Mouse (Mus musculus) left cerebral cortex, adult 18-20 months (tissue): ENCODE data around the gene Daw1. TPM values are rescaled to one million over a fixed set of nuclear protein-coding genes. Genes with fewer than 3 reads are reported as not detected.
A peak's percentile ranks its signal among the peaks of the same experiment; 100 is the strongest.

ENCODE experiments used
- DNase-seq, 2 experiments: peaks; one replicate each; pipeline ENCODE4 v3.0.0; 2021 to 2022; ENCODE audit warnings: low spot score in 2 of 2, mixed read lengths in 1 of 2
- total RNA-seq, 2 experiments: library from RNA; stranded (reverse); gene quantifications; 2 replicates each; pipeline ENCODE4 v1.2.3; 2021

Gene Daw1
- total RNA-seq, 2 experiments from 2014 or later: 0.26 to 0.28 TPM

DNA sequence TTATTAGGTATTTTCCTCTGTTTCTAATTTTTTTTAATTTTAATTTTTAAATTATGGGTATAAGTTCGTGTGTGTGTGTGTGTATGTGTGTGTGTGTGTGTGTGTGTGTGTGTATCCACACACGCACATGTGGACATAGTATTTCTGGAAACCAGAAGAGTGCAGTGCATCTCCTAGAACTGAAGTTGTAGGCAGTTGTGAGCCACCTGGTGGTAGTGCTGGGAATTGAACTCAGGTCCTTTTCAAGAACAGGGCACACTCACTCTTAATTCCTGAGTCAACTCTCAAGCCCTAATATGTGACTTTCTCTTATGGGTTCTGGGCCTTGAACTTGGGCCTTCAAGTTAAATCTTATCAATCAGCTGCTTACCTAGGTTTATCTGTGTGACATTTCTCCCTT is 27.6 kb downstream of the Daw1 start:
- DNase-seq: peak; percentile 58 to 76

DNA sequence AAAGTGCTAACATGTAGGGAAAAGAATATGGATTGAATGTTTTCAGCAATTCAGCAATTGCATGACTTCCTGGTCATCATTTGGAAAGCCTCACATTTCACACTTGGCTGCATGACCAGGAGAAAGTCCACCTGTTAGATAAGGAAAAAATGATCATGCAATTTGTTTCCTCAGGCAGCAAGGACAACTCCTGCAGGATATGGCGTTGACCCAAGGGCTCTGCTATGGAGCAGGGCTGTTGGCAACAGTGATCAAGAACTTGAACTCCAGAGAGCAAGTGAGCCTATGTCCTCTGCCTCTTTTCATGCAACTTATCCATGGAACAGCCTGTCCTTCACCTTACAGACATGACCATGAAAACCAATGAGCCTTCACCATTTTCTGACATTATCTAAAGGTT is 50.4 kb downstream of the Daw1 start:
- DNase-seq: no peak

DNA sequence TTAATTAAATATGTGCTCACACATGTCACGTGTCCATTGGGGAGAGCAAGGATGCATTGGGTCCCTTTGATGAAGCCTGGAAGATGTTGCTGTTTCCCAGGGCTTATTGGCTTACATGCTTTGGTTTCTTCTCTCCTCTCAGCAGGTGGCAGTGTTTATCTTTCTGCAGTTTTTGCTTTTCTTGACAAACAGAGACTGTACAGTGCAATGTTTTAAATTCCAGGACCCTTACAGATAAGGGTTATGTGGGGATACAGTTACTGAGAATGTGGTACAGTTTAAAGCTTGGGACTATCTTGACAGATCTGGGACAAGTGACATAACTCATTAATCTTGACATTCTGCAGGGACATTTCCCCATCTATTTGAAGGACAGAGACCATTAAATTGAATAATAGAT is 58.7 kb downstream of the Daw1 start:
- peak; percentile 15 to 18 for DNase-seq

DNA sequence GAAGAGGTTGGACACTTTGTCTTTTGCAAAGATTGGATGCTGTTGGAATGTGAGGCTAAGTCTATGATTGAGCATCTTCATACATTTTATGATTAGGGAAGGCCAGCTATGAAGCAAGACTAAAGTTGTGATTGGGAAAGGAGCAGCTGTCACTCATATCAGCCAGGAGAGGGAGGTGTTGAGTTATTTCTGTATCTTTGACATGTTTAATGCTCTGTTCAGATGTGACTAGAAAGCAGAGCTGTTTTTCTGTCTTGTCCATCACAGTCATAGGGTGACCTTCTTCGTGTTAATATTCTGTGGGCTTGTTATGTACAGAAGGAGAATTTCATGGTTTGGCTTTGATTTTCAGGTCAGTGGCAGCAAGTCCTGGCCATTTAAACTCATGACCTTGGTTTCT is 63.5 kb downstream of the Daw1 start:
- no peak for DNase-seq

DNA sequence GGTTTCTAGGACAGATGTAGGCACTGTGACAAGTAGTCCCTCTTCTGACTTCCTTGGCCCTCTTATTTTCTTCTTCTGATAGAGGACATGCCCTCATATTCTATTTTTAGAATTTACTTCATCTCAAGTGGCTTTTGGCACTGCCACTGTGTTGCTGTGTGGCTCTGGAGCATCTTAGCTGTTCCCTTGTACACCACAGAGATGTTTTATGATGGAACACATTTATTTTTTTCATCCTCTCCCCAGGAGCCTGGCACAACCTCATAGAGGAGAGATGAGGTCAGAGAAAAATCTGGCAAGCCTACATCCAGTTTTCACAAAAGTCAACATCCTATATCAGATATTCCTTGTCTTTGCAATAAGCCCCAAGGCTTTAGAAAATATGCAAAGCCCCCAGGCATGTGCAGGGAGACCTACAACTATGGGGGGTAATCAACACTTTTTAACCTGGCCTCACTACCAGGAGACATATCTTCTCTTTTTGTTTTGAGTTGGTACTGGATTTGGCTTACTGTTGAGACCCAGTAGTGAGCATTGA is 64.9 kb downstream of the Daw1 start:
- no peak for DNase-seq

DNA sequence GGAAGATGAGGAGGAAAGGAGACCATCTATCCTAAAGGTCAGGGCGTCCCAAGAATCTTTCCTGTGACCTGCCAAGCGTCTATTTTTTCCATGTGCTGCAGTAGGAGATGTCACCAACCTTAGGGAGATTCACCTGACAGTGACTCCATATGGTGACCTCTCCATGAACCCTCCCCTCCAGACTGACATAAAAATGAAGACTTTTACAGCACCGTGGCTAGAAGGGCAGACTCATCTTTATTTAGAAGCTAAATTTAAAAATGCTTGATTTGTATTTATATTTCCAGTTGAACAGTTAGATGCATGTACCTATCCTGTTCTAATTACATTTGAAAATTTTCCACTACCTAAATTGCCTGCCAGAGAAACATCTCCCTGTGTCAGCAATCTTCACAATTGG is 68.4 kb downstream of the Daw1 start:
- no peak for DNase-seq

DNA sequence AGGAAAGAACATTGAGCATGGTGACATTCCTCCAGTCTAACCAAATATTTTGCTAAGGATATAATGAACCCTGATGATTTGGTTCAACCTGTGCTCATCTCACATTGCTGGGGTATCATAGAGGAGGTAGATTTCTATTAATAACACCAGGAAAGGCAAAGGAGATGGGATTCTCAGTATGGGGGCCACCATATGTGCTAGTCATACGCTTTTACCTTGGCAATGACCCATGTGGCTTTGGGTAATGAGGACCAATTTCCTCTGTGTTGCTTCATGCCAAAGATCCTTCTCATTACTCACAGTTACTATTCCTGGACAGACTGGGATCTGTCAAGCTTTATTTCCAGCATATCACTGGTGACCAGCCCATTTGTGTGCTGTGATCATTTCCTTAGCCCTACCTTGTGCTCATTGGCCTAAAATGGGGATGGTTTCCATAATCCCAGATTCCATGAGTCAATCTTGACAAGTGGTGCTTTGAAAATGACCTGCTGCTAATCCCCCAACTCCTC is 88.7 kb downstream of the Daw1 start:
- DNase-seq: no peak

DNA sequence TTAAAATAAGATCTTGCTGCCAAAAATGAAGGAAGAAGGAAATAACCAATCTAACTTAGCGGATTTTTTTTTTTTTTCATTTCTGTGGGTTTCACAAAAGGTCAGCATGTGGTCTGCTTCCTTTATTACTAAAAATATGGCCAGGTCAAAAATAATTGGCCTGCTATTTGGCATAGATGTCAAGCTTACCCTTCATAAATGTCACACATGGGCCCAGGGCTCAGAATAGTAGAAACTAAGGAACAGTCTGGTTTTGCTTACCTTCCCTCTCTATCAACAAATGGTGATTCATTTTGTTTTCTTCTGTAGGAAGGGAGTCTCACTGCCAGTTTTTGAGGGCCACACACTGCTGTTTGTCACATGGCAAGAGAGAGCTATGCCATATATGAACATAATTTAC is 92.2 kb downstream of the Daw1 start:
- DNase-seq: no peak

Other genes starting within 250 kb of the Daw1 start
- gene A030005L19Rik, start 246.4 kb upstream of the Daw1 start, total RNA-seq: under 1 TPM; 0.49 to 0.59 TPM
- gene A030014E15Rik, start 234.8 kb upstream of the Daw1 start, total RNA-seq: not detected
- gene Gm6217, start 228.4 kb upstream of the Daw1 start, total RNA-seq: not detected
- not detected for gene A030003K21Rik, start 216.4 kb upstream of the Daw1 start, total RNA-seq
- gene Gm7544, start 203.7 kb upstream of the Daw1 start, total RNA-seq: not detected
- not detected for gene Gm47955, start 199.5 kb upstream of the Daw1 start, total RNA-seq
- not detected for gene Gm47959, start 159.2 kb upstream of the Daw1 start, total RNA-seq
- gene Slc19a3, start 121.3 kb upstream of the Daw1 start, total RNA-seq: 1 to 10 TPM; 2.0 to 2.6 TPM
- not detected for gene Krtap28-10, start 117.3 kb upstream of the Daw1 start, total RNA-seq
- not detected for gene Gm47969, start 114.8 kb upstream of the Daw1 start, total RNA-seq
- gene A030005K14Rik, start 100.4 kb upstream of the Daw1 start, total RNA-seq: not detected
- not detected for gene Krtap28-13, start 98.8 kb upstream of the Daw1 start, total RNA-seq
- gene Ccl20, start 43.0 kb upstream of the Daw1 start, total RNA-seq: not detected
- gene Sphkap, start 248.4 kb downstream of the Daw1 start, total RNA-seq: 100 to 1,000 TPM; 161 to 165 TPM